Mouse (Mus musculus): Measurements from ENCODE around the gene Ubqln4.

The Ubqln4 gene

GRCm38 (mm10) chr3:88543174-88543573 lies 10.4 kb upstream of the Ubqln4 start:
- peak in 1 of 2 experiments; percentile 8 for DNase-seq

- DNase-seq = peak in 1 of 2 experiments; percentile 3
These were observed 9.7 kb upstream of the Ubqln4 start for GRCm38 (mm10) chr3:88543651-88544410.

- peak in 1 of 2 experiments; percentile 25 for DNase-seq
These were observed 9.0 kb upstream of the Ubqln4 start for GRCm38 (mm10) chr3:88544514-88544913.

GRCm38 (mm10) chr3:88544955-88545591 lies 8.5 kb upstream of the Ubqln4 start:
- DNase-seq = peak in 1 of 2 experiments; percentile 5

- DNase-seq = no peak
These were observed 6.7 kb upstream of the Ubqln4 start for GRCm38 (mm10) chr3:88546674-88547418.

- DNase-seq = no peak
These were observed 5.2 kb upstream of the Ubqln4 start, which contains the start of gene Rab25 for GRCm38 (mm10) chr3:88548180-88548917. Gene Rab25, minus strand, starts transcription at chr3:88548300.

- no peak for DNase-seq
These were observed 2.0 kb upstream of the Ubqln4 start for GRCm38 (mm10) chr3:88551586-88551985.

- no peak for DNase-seq
These were observed 1.4 kb upstream of the Ubqln4 start for GRCm38 (mm10) chr3:88552082-88552645.

GRCm38 (mm10) chr3:88552676-88553524 lies 658 bp upstream of the Ubqln4 start, which contains the start of gene Lamtor2:
Gene Lamtor2, minus strand, starts transcription at chr3:88553074.
- DNase-seq = peak; percentile 93 to 97

- DNase-seq = peak; percentile 82 to 83
These were observed 475 bp downstream of the Ubqln4 start for GRCm38 (mm10) chr3:88553880-88554586.

- DNase-seq = no peak
These were observed 1.6 kb downstream of the Ubqln4 start for GRCm38 (mm10) chr3:88555069-88555605.

- no peak for DNase-seq
These were observed 2.2 kb downstream of the Ubqln4 start for GRCm38 (mm10) chr3:88555731-88556130.

- no peak for DNase-seq
These were observed 3.1 kb downstream of the Ubqln4 start for GRCm38 (mm10) chr3:88556616-88557015.

- DNase-seq = no peak
These were observed 6.0 kb downstream of the Ubqln4 start for GRCm38 (mm10) chr3:88559596-88559995.

GRCm38 (mm10) chr3:88561989-88562388 lies 8.4 kb downstream of the Ubqln4 start:
- no peak for DNase-seq

- no peak for DNase-seq
These were observed 9.9 kb downstream of the Ubqln4 start for GRCm38 (mm10) chr3:88563442-88563841.

GRCm38 (mm10) chr3:88563966-88564365 lies 10.4 kb downstream of the Ubqln4 start:
- no peak for DNase-seq

- DNase-seq = no peak
These were observed 12.6 kb downstream of the Ubqln4 start for GRCm38 (mm10) chr3:88566116-88566515.

GRCm38 (mm10) chr3:88566536-88567061 lies 13.0 kb downstream of the Ubqln4 start:
- no peak for DNase-seq

GRCm38 (mm10) chr3:88567892-88568291 lies 14.3 kb downstream of the Ubqln4 start:
- no peak for DNase-seq

Measured in thymus, postnatal 36 days (tissue).